Mouse (Mus musculus) left cerebral cortex, postnatal 4 days (tissue): ENCODE results near the gene Gm1043. TPM values are rescaled to one million over a fixed set of nuclear protein-coding genes. Genes with fewer than 3 reads are reported as not detected.
A peak's percentile ranks its signal among the peaks of the same experiment; 100 is the strongest.

Experiments used
- DNase-seq: peaks from one replicate; pipeline ENCODE4 v3.0.0-alpha.2; 2022
- intact Hi-C: fragments of 180-260 bp; cut with DNase I; formaldehyde crosslinking; loops from one replicate; pipeline ENCODE4 v1.15.1; 2025
- total RNA-seq, 2 experiments: library from RNA; stranded (reverse); gene quantifications; 2 replicates each; pipeline ENCODE4 v1.2.3; 2021

Gene Gm1043
- total RNA-seq, 2 experiments from 2014 or later, result 33.2 to 36.8 TPM

DNA sequence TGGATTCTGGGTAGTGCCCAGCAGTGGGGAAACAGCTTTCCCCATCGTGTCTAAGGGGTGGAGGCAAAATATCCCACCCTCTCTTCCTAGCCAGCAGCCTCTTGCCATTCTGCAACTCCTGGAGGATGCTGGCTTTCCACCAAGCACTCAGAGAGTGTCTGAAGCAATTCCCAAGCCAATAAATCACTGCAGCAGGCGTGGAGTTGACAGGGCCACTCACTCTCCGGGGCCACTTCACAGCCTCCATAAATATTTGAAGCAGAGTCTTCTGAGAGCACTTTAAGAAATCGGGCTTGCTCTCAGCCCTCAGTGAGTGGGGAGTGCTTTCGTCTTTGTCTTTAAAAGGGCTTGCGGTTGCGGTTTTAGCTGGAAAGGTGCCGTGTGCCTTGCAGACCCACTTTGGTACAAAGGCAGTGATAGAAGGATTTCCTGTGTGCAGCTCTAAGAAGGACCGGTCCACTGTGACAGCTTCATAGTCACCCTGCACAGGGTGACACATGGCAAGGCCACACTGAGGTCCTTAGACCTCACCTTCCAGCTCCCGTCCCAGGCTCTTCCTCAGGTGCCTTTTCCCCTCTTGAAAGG, 111.6 kb downstream of the Gm1043 start:
- DNase-seq, result no peak
- intact Hi-C loops, result no loop called here

DNA sequence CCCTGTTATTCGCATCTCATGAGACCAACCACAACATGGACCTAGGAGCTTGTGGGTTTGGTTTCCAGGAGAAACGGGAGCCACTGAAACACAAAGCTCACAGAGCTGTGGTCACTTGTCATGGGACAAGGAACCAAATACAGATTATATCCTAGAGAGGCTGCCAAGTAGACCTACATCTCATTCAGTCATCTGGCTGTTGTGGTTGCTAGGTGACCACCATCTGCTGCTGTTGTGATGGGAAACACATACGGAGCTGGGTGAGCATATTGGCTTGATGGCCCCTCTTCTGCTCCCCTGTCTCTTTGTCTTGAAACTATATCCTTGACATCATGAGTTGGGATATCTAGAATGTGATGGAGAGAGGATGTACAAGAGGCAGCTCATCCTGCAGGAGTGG, 112.3 kb downstream of the Gm1043 start:
- peak; percentile 41 for DNase-seq
- intact Hi-C loops, result no loop called here

DNA sequence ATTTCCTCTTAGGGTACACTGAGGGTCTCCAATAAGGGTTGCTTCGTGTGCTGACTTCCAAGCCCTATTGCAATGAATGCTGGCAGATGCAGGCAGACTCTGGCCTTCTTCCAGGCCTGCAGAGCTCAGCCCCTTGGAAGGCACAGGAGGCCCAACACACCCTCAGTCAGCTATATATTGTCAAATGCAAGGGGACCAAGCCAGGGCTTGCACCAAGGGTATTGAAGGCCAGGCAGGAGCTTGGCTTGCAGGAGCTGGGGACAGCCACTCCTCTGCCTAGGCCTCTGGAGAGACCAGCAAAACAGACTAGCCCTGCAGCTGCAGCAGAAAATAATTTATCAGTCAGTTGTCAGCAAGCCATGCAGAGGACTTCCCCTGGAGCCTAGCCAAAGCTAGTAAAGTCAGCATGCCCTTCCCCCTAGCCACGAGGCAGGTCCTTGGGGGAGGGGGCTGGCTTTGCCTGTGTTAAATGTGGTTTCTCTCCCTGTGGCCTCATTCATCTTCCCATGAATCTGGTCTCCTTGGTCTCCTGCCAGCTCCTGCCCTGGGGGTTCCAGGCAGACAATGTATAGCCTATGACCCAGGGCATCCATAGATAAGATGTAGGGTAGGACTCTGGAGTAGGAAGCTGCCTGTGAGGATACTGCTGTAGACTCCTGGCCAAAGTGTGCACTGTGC, 113.0 kb downstream of the Gm1043 start:
- DNase-seq, result peak; percentile 78
- intact Hi-C loops, result no loop called here

DNA sequence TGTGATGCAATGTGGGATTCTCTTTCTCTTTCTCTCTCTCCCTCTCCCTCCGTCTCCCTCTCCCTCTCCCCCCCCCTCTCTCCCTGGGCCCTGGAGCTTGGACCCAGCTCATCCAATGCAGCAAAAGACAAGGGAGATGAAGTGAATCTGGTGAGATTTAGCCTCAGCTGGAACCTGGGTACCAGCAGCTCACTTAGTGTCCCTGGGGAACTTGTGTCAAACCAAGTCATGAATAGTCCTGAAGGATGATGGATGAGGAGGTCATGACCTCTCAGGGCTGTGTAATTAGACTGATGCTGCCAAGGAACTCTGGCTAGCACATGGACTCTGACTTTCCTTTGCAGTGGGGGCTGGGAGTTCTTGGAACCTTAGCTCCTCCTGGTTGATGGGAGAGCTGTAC, 117.1 kb downstream of the Gm1043 start:
- intact Hi-C loops, result no loop called here
- no peak for DNase-seq

DNA sequence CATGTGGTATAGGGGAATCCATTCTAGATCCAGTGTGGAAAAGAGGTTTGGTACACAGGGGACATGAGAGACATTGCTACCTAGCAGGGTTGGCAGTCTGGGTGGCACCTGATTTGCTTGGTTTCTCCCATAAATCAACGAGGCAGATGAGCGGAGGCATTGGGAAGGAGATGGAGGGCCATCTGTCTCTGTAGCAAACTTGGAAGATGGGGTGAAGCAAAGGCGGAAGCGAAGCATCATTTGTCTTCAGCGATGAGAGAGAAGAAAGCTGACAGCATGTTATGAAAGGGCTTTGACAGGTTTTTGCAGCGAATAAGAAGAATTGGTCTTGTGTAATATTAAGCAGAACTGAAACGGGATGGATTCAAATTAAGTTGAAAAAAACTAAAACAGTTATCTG, 119.7 kb downstream of the Gm1043 start:
- intact Hi-C loops, result no loop called here
- no peak for DNase-seq

DNA sequence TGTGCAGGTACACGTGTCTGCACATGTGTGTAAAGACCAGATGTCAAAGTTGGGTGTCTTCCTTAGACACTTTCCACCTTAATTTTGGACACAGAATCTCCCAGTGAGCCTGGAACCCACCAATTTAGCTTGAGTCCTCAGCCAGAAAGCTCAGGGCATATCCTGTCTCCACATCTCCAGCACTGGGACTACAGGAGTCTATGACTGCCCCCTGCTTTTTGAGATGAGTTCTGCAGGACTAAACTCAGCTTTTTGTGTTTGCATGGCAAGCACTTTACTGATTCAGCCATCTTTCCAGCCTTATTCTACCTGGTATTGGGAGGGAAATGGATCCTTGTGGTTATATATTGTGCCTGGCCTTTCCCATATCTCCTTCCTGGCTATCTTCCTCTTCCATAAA, 120.2 kb downstream of the Gm1043 start:
- DNase-seq, result no peak
- intact Hi-C loops, result no loop called here

DNA sequence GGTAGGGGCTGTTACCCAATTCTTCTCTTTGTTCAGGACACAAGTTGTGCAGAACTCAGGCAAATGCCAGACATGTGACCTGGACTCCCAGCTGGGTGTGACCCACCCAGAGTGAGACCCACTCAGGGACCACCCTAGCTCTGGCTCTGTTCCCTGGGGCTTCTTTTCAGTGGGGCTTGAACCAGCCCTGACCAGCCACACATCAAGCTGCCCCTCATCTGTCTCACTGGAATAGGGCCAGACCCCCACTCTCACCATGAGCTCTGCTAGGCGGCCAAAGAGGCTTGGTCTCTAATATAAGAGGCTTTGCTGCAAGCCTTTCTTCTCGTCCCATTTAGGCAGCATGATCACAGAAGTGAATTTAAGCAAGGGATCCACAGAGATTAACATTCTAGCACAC, 121.2 kb downstream of the Gm1043 start:
- intact Hi-C loops, result no loop called here

DNA sequence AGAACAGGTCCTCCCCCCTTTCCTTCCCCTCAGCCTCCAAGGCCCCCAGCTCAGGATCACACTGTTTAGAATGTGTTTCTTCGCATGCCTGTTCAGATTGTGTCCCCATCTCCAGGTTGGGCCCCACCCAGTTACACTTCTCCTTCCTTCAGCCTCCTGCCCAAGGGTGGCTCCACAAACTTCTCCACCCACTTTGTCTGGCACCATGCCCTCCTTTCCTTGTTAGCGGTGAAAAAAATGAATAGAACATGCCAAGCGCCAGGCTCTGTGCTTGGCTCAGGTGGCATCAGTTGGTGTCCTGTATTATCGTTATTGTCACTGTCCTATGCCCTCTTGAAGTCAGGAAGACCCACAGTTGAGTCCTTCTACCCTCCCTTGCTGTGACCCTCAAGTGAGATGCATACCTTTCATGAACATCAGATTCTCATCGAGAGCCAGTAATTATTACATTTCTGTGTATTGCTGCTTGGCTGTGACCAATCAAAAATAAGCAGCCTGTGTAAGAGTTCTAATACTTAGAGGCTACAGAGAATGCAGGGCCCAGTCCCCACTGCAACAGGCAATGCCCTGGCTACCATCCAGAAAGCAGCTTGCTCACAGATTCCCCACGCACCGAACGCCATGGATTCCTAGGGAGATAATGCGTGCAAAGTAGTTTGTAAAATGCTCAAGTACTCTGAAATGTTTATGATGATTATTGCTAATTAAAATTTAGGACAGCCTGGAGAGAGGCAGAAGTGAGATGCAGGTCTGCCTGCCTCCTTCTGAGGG, 128.0 kb downstream of the Gm1043 start:
- no peak for DNase-seq
- intact Hi-C loops, result no loop called here

More for the DNA sequence above, 121.2 kb downstream of the Gm1043 start:
- DNase-seq, result peak; percentile 77

DNA sequence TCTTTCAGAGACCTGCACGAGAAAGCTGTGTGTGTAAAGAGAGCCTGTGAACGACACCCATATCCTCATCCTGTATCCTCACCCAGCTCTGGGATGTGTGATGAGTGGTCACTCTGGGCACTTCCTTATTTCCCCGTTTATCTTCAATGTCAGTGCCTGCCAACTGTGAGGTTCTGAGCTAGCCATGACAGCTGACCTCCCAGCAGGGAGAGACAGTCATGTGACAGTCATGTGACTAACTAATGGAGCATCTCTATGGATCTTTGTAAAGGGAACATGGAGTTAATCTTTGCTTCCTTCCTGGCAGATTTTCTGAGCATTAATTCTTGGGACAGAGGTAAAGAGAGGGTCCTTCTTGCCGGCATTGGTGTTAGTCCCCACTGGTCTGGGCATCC, 128.5 kb downstream of the Gm1043 start:
- intact Hi-C loops, result no loop called here
- no peak for DNase-seq

DNA sequence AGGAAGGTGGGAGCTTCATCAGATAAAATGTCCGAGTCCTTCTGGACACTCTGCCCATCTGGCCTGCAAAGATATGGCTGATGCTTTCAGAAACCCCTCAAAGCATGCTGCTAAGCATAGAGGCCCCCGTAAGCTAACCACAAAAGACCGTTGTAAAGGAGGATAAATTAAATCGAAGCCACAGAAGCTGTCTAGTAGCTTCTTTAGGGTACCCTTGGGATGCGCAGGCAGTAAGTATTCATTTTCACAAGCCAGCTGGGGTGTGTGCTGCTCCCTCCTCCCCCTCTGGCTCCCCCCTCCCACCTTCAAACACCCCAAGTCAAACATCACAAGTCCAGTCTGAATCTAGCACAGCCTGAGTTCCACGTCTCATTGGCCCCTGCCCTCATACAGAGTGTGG, 129.4 kb downstream of the Gm1043 start:
- DNase-seq, result no peak
- intact Hi-C loops, result no loop called here

DNA sequence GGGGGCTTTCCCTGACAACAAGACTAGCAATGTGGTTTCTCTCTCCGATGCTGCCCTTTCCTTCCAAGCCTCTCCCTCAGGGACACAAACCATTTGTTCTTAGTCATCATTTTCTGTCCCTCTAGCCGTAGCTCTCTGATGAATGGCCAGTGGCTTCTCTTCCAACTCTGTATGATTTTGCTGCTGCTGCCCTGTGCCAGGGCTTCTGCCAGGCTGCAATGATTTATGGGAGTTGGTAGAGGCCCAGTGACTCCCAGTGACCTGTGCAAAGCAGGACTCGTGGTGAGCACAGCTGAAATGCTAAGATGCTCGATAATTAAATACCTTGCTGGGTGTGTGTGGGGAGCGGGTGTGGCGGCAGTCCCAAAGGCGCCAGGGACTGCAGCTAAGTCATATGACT, 130.1 kb downstream of the Gm1043 start:
- intact Hi-C loops, result no loop called here
- no peak for DNase-seq

DNA sequence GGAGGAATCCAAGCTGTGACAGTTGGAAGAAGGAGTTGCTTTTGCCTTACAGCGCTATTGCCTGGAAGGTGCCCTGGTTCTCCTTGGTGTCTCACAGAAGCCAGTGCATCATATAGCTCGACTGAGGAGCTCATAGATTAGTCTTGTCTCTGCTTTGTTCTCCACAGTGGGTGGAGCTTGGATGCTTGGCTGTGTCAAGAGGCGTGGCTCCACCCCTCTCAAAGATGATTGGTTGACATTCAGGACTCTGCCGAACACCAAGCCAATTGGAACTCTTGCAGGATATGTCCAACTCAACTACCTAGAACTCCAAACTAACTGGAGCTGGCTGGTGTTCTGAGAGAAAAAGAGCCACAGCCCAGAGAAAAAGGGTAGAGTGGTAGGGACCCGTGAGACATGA, 134.4 kb downstream of the Gm1043 start:
- intact Hi-C loops, result no loop called here
- no peak for DNase-seq

DNA sequence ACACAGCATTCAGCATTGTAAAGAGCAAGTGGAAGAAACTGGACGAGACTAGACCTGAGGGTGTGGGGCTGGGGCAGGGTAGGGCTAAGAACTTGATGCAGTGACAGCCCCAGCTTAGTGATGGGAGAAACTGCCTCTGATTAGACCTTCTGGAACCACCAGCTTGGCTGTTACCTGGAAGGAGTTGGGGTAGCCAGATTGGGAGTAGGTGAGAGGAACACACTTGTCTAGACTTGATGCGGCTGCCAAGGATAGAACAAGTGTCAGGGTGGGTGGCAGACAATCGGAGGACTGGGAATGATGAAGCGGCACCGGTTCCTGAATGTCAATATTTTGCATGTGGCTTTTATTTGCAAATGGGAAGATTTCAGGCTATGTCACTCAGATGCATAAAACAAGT, 135.4 kb downstream of the Gm1043 start:
- no peak for DNase-seq

DNA sequence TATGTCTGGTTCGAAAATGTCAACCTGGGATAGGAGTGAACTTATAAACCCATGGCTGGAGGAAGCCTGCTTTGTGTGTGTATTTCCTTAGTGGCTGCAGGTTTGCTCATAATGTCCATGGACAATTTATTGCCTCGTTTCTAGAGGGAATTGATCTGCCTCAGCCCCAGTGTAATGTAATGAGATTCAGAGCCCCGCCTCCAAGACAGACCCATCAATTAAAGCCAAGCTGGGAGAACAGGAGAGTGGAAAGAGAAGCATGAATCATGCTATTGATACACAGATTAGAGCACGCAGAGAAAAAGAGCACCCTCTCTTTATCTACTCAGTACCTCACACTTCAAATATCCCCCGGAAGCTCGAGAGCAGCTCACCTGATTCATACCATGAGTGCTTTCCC, 136.4 kb downstream of the Gm1043 start:
- intact Hi-C loops, result no loop called here
- no peak for DNase-seq

More for the DNA sequence above, 135.4 kb downstream of the Gm1043 start:
- intact Hi-C loops, result no loop called here

DNA sequence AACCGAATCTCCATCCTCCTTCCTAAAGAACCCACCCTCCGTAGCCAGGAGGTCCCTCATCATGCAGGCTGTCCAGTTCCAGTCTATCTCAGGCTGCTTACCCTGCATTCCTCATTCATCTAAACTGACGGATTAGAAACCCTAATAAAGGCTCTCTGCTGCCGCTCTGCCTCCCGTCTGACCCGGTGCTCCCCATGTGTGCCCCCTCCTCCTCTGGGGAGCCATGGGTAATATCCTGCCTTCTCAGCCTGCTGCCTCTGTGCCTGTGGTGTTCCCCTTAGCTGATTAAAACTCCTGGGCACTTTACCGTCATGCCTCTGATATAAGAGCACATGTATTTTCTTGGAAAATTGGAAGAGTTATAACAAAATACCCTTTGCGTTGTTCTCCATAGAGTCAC, 137.1 kb downstream of the Gm1043 start:
- DNase-seq, result no peak
- intact Hi-C loops, result no loop called here

DNA sequence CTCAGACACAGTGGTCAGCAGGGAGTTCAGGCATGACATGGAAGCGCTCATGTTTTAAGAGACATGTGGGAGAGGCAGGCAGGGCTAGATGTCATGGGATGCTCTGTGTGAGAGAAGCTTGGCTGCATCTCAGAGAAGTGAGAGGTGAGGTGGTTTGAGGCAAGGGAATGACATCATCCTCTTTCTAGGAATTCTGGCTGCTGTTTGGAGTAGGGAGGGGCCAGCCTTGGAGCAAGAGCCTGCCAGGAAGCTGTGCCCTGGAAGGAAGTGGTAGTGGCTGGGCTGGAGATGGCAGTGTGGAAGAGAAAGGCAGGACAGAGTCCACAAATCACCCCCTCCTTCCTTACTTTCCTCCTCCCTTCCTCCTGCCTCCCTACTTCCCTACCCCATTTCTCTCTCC, 140.5 kb downstream of the Gm1043 start:
- DNase-seq, result no peak
- intact Hi-C loops, result no loop called here

DNA sequence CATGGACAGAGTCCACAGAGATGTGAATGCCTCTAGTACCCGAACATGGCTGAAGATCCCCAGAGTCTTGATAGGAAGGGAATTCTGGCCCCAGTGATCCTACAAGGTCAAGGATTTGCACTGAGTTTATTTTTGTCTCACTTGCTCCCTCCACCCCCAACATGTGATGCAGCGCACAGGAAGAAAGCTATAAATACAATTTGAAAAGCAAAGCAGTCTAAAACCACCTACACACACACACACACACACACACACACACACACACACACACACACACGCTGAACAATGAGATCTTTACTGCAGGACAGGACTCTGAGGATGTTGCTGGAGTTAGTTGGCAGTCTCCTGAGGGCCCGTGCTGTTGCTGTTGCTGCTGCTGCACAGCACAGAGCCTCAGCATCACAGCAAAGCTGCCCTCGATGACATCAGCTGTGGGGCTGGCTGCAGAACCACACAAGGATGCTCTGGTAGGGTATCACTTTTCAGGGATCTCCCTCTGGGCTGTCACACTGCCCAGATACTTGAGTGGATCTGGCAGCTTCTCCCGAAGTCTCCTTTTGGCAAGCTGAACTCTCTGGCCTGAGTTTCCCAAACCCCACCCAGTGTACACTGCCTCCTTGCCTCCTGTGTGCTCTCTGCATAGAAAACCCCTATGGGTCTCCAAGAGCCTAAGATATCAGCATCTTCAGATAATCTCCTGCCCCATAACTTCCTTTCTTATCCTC, 142.9 kb downstream of the Gm1043 start:
- DNase-seq, result peak; percentile 67
- intact Hi-C loops, result no loop called here

DNA sequence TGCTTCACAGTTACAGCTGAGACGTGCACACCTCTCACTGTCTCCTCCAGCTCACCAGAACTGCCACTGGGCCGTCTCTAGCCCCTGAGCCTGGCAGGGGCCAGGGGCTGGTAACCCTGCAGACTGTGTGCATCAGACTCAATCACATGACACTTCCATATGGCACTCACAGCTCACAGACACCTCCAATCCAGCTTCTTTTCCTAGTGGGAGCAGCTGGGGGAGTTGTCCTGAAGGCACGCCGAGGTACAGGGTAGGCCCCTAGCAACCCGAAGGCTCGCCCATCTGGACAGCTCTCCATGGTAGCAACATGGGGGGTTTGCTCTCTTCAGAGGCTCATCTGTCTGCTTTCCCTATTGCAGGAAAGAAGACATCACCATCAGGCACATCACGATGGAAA, 143.7 kb downstream of the Gm1043 start:
- DNase-seq, result no peak
- intact Hi-C loops, result no loop called here

DNA sequence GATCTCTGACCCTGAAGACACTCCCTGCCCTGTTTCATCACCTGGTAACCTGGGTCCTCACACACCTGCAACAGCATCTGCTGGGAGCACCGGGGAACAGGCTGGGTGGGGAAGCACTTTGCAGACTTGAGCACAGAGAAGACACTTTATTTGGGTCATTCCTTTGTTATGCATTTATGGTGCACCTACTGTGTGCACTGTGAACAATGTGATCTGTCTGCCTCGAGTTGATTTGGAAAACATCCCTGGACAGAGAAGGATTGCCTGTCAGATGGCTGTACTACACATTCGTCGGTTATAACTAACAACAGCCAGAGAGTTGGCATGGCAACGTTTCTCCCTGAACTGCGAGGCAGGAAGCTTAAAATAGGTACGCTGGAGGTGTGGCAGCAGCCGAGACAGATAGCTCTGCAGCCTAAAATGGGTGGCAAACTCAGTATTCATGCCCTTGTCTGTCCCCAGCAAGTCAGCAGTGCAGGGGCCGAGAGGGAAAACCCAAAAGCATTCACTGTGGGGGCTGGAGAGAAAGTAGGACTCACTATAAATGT, 147.9 kb downstream of the Gm1043 start:
- no peak for DNase-seq
- intact Hi-C loops, result no loop called here

DNA sequence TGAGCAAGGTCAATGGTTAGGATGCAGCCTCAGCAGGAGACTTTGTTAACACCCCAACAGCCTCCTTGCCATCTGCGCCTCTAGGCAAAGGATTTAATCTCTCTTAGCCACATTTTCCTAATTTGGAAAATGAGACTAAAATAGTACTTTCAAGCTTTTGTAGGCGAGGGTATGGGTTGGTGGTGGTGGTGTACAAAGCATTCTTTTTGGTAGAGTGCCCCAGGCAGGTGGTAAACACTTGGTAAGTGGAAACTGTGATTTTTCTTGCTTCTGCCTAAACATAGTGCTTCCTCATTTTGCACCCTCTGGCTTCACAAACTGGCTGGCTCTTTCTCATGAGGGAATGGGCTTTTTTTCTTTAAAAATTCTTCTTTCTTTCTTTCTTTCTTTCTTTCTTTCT, 153.5 kb downstream of the Gm1043 start:
- no peak for DNase-seq
- intact Hi-C loops, result no loop called here

DNA sequence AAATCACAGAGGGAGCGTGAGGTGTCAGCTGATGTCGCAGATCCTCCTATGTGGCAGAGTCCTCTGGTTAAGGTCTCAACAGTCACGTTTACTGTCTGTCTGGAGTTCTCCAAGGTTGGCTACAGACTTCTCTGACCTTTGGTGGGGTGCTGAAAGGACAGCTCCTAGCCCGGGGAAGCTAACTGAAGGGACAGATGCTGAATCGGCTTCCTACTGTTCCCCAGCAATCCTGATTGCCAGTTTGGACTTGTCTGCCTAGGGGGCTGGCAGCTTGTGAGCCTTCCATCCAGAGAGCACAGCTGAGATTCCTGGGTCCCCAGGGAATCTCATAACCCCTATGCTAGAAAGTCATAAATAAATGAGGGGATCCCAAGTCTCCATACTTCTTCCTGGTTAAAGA, 155.4 kb downstream of the Gm1043 start:
- intact Hi-C loops, result no loop called here
- DNase-seq, result peak; percentile 56
